Mouse (Mus musculus) intestine, embryonic 15.5 days (tissue): ENCODE data around the gene Mre11a. TPM values are rescaled to one million over a fixed set of nuclear protein-coding genes. Genes with fewer than 3 reads are reported as not detected.
"Not testable (repeated sequence)": the region's sequence is repeated elsewhere in the genome, so short reads cannot be mapped to it uniquely, and the experiment has no call there.

Experiments used
- ATAC-seq: fragments of 200-750 bp; cut with Nextera tagmentation; 2 replicates; pipeline ENCODE4 v1.8.0; 2017; ENCODE audit warnings: moderate TSS enrichment, moderate library complexity
- H3K27ac ChIP-seq: fragments of 300-500 bp; sonication (generic); 2 replicates; pipeline ENCODE4 v1.5.1; 2015; ENCODE audit warnings: mild to moderate bottlenecking, inconsistent platforms
- H3K27me3 ChIP-seq: fragments of 300-500 bp; sonication (generic); replicated peaks from 2 replicates; pipeline ENCODE4 v1.6.1; 2015; ENCODE audit warnings: inconsistent platforms
- H3K36me3 ChIP-seq: fragments of 300-500 bp; sonication (generic); 2 replicates; pipeline ENCODE4 v1.6.1; 2015; ENCODE audit warnings: inconsistent platforms
- H3K4me1 ChIP-seq: fragments of 300-500 bp; sonication (generic); replicated peaks from 2 replicates; pipeline ENCODE4 v1.6.1; 2015; ENCODE audit warnings: inconsistent platforms
- H3K4me2 ChIP-seq: fragments of 300-500 bp; sonication (generic); replicated peaks from 2 replicates; pipeline ENCODE4 v1.6.1; 2015; ENCODE audit warnings: mild to moderate bottlenecking, inconsistent platforms
- H3K4me3 ChIP-seq: fragments of 300-500 bp; sonication (generic); replicated peaks from 2 replicates; pipeline ENCODE4 v1.5.1; 2015; ENCODE audit warnings: inconsistent platforms
- H3K9ac ChIP-seq: fragments of 300-500 bp; sonication (generic); 2 replicates; pipeline ENCODE4 v1.6.1; 2015; ENCODE audit warnings: inconsistent platforms
- H3K9me3 ChIP-seq: fragments of 300-500 bp; sonication (generic); 2 replicates; pipeline ENCODE4 v1.6.1; 2016; ENCODE audit warnings: inconsistent platforms
- WGBS: fragments of 180-500 bp; shearing (Covaris S2); methylation state at CpG from one replicate; pipeline ENCODE4 v1.1.7; 2015; 5-methylcytosine and 5-hydroxymethylcytosine counted together
- polyA plus RNA-seq: library from polyadenylated mRNA; unstranded; fragments of >200 nt; fragmentation: Nextera tagmentation; extraction: Ambion mirVana; gene quantifications from 2 replicates; pipeline ENCODE4 v1.2.1, GENCODE M21; 2015

The Mre11a gene
- polyA plus RNA-seq, 1 experiment from 2014 or later: 25.0 TPM

GRCm38 (mm10) chr9:14858782-14859181 is 74.3 kb downstream of the Mre11a start:
- H3K4me2 ChIP-seq: no peak overlapping the region
- H3K4me3 ChIP-seq: no peak overlapping the region
- peaks cover 46% of the 10 kb centered on the region for H3K27me3 ChIP-seq
- H3K9me3 ChIP-seq: no peaks in the 10 kb centered on the region
- 0 out of 2 replicates have a peak, but pooled peaks cover 3% of the 10 kb centered on the region for H3K4me1 ChIP-seq
- no peak overlapping the region for H3K9ac ChIP-seq
- H3K36me3 ChIP-seq: no peaks in the 10 kb centered on the region
- peak; percentile 46; the same call in 1 of the 2 replicates for ATAC-seq
- WGBS: 69% methylated on average over 3 of the region's 3 CpGs
- no peak overlapping the region for H3K27ac ChIP-seq

GRCm38 (mm10) chr9:14859868-14860639 is 75.6 kb downstream of the Mre11a start, which contains the start of gene Gpr83:
Gene Gpr83 (plus strand): TSS chr9:14860210.
- Histone ChIP-seq H3K9me3 (no peaks in the 10 kb centered on the region), H3K9ac (peak within 1 kb of the TSS; percentile 32), H3K4me1 (0 out of 2 replicates have a peak, but pooled peaks cover 3% of the 10 kb centered on the region), H3K27me3 (peaks cover 42% of the 10 kb centered on the region), H3K4me3 (peak within 1 kb of the TSS; percentile 42), H3K4me2 (peak within 1 kb of the TSS; percentile 88), H3K27ac (no peak within 1 kb of the TSS), H3K36me3 (no peaks in the 10 kb centered on the region)
- ATAC-seq: peak; percentile 94
- 2% methylated on average over 47 of the region's 47 CpGs for WGBS

GRCm38 (mm10) chr9:14863126-14863525 is 78.7 kb downstream of the Mre11a start:
- WGBS: 78% methylated on average over 3 of the region's 3 CpGs
- H3K36me3 ChIP-seq: no peaks in the 10 kb centered on the region
- no peak overlapping the region for H3K4me2 ChIP-seq
- H3K4me1 ChIP-seq: 0 out of 2 replicates have a peak, but pooled peaks cover 3% of the 10 kb centered on the region
- no peak overlapping the region for H3K4me3 ChIP-seq
- no peak overlapping the region for H3K9ac ChIP-seq
- H3K9me3 ChIP-seq: no peaks in the 10 kb centered on the region
- peaks cover 42% of the 10 kb centered on the region for H3K27me3 ChIP-seq
- ATAC-seq: no peak
- no peak overlapping the region for H3K27ac ChIP-seq

- H3K27ac ChIP-seq: no peak overlapping the region
- no peaks in the 10 kb centered on the region for H3K36me3 ChIP-seq
- 0 out of 2 replicates have a peak, but pooled peaks cover 2% of the 10 kb centered on the region for H3K4me1 ChIP-seq
- no peak overlapping the region for H3K4me3 ChIP-seq
- H3K4me2 ChIP-seq: no peak overlapping the region
- H3K9me3 ChIP-seq: no peaks in the 10 kb centered on the region
- whole genome bisulfite sequencing: 79% methylated on average over 9 of the region's 9 CpGs
- ATAC-seq: no peak
- H3K9ac ChIP-seq: no peak overlapping the region
- H3K27me3 ChIP-seq: peaks cover 26% of the 10 kb centered on the region
These were observed 80.3 kb downstream of the Mre11a start for GRCm38 (mm10) chr9:14864726-14865125.

GRCm38 (mm10) chr9:14866957-14867356 is 82.5 kb downstream of the Mre11a start:
- H3K9me3 ChIP-seq: no peaks in the 10 kb centered on the region
- no peak overlapping the region for H3K4me2 ChIP-seq
- H3K27ac ChIP-seq: no peak overlapping the region
- H3K27me3 ChIP-seq: peaks cover 7% of the 10 kb centered on the region
- H3K36me3 ChIP-seq: no peaks in the 10 kb centered on the region
- no peaks in the 10 kb centered on the region for H3K4me1 ChIP-seq
- WGBS: 36% methylated on average over 7 of the region's 7 CpGs
- no peak overlapping the region for H3K9ac ChIP-seq
- H3K4me3 ChIP-seq: no peak overlapping the region
- no peak for ATAC-seq

- no peak overlapping the region for H3K27ac ChIP-seq
- no peaks in the 10 kb centered on the region for H3K9me3 ChIP-seq
- 92% methylated on average over 8 of the region's 8 CpGs for WGBS
- no peaks in the 10 kb centered on the region for H3K27me3 ChIP-seq
- no peak for ATAC-seq
- H3K4me3 ChIP-seq: no peak overlapping the region
- no peaks in the 10 kb centered on the region for H3K4me1 ChIP-seq
- no peak overlapping the region for H3K4me2 ChIP-seq
- H3K36me3 ChIP-seq: no peaks in the 10 kb centered on the region
- H3K9ac ChIP-seq: no peak overlapping the region
These were observed 83.9 kb downstream of the Mre11a start for GRCm38 (mm10) chr9:14868326-14868725.

GRCm38 (mm10) chr9:14870377-14870776 is 85.9 kb downstream of the Mre11a start:
- Histone ChIP-seq H3K36me3 (no peaks in the 10 kb centered on the region), H3K4me1 (no peaks in the 10 kb centered on the region), H3K9ac (no peak overlapping the region), H3K4me2 (no peak overlapping the region), H3K4me3 (no peak overlapping the region), H3K27me3 (no peaks in the 10 kb centered on the region), H3K27ac (no peak overlapping the region), H3K9me3 (no peaks in the 10 kb centered on the region)
- WGBS: 85% methylated on average over 2 of the region's 2 CpGs
- ATAC-seq: no peak

GRCm38 (mm10) chr9:14870802-14871201 is 86.3 kb downstream of the Mre11a start:
- H3K4me1 ChIP-seq: no peaks in the 10 kb centered on the region
- no peaks in the 10 kb centered on the region for H3K9me3 ChIP-seq
- 92% methylated on average over 10 of the region's 10 CpGs for WGBS
- H3K9ac ChIP-seq: no peak overlapping the region
- no peak overlapping the region for H3K4me3 ChIP-seq
- no peak overlapping the region for H3K4me2 ChIP-seq
- no peaks in the 10 kb centered on the region for H3K36me3 ChIP-seq
- no peak overlapping the region for H3K27ac ChIP-seq
- H3K27me3 ChIP-seq: no peaks in the 10 kb centered on the region
- ATAC-seq: no peak

- Histone ChIP-seq H3K4me2 (no peak overlapping the region), H3K36me3 (no peaks in the 10 kb centered on the region), H3K27me3 (no peaks in the 10 kb centered on the region), H3K9ac (no peak overlapping the region), H3K9me3 (no peaks in the 10 kb centered on the region), H3K4me1 (no peaks in the 10 kb centered on the region), H3K27ac (no peak overlapping the region), H3K4me3 (no peak overlapping the region)
- WGBS: 65% methylated on average over 3 of the region's 3 CpGs
- ATAC-seq: no peak
These were observed 87.1 kb downstream of the Mre11a start for GRCm38 (mm10) chr9:14871536-14871935.

- H3K36me3 ChIP-seq: no peaks in the 10 kb centered on the region
- H3K9me3 ChIP-seq: no peaks in the 10 kb centered on the region
- H3K27ac ChIP-seq: no peak overlapping the region
- H3K4me1 ChIP-seq: no peaks in the 10 kb centered on the region
- no peaks in the 10 kb centered on the region for H3K27me3 ChIP-seq
- ATAC-seq: no peak
- H3K4me2 ChIP-seq: no peak overlapping the region
- H3K4me3 ChIP-seq: no peak overlapping the region
- 49% methylated on average over 17 of the region's 17 CpGs for WGBS
- no peak overlapping the region for H3K9ac ChIP-seq
These were observed 87.9 kb downstream of the Mre11a start for GRCm38 (mm10) chr9:14872181-14872930.

GRCm38 (mm10) chr9:14875743-14876507 is 91.5 kb downstream of the Mre11a start:
- WGBS: 79% methylated on average over 5 of the region's 5 CpGs
- Histone ChIP-seq H3K4me1 (no peaks in the 10 kb centered on the region), H3K4me3 (no peak overlapping the region), H3K9me3 (no peaks in the 10 kb centered on the region), H3K27ac (no peak overlapping the region), H3K4me2 (no peak overlapping the region), H3K36me3 (no peaks in the 10 kb centered on the region), H3K27me3 (no peaks in the 10 kb centered on the region), H3K9ac (no peak overlapping the region)
- no peak for ATAC-seq

- not testable (repeated sequence) for H3K4me1 ChIP-seq, H3K27ac ChIP-seq, H3K9me3 ChIP-seq, H3K4me2 ChIP-seq, H3K27me3 ChIP-seq, H3K9ac ChIP-seq, ATAC-seq, H3K36me3 ChIP-seq, H3K4me3 ChIP-seq
- WGBS: 30% methylated on average over 8 of the region's 8 CpGs
These were observed 92.1 kb downstream of the Mre11a start for GRCm38 (mm10) chr9:14876566-14876965.
